Mouse (Mus musculus): Measurements from ENCODE around the gene Riok1. TPM values are rescaled to one million over a fixed set of nuclear protein-coding genes. Genes with fewer than 3 reads are reported as not detected.
A peak's percentile ranks its signal among the peaks of the same experiment; 100 is the strongest.

Gene Riok1
- total and polyA plus RNA-seq, 2 experiments: 8.0 to 15.9 TPM

GRCm38 (mm10) chr13:38089871-38090270 lies 53.1 kb downstream of the Riok1 start:
- peak overlapping the region; percentile 31 for H3K27ac ChIP-seq (replicated peaks; ENCODE audit: insufficient read depth, low read depth, low read length)
- H3K4me3 ChIP-seq (ENCODE audit: insufficient read depth, low read depth, low read length): no peak overlapping the region
- no peaks in the 10 kb centered on the region for H3K27me3 ChIP-seq (ENCODE audit: control insufficient read depth, insufficient read depth, low read length)
- TF ChIP-seq CTCF (IDR thresholded peaks at IDR 0.05; ENCODE audit: low read depth, low read length) (no peak), POLR2A (IDR thresholded peaks at IDR 0.05; ENCODE audit: extremely low read depth, insufficient read depth, low read length) (no peak)
- DNase-seq (ENCODE audit: extremely low read depth, low read depth, low spot score): peak; percentile 98
- no peaks in the 10 kb centered on the region for H3K36me3 ChIP-seq (ENCODE audit: control insufficient read depth, insufficient read depth, low read length)
- WGBS: 14% methylated on average over 4 of the region's 4 CpGs
- H3K9ac ChIP-seq (ENCODE audit: low read depth, low read length): no peak overlapping the region
- H3K4me1 ChIP-seq (ENCODE audit: control insufficient read depth, insufficient read depth, low read length): peaks cover 23% of the 10 kb centered on the region
- H3K79me2 ChIP-seq (ENCODE audit: control insufficient read depth, insufficient read depth, low read length): no peaks in the 10 kb centered on the region

- Histone ChIP-seq H3K9ac (ENCODE audit: low read depth, low read length) (no peak overlapping the region), H3K27me3 (ENCODE audit: control insufficient read depth, insufficient read depth, low read length) (no peaks in the 10 kb centered on the region), H3K4me1 (ENCODE audit: control insufficient read depth, insufficient read depth, low read length) (no peaks in the 10 kb centered on the region), H3K27ac (replicated peaks; ENCODE audit: insufficient read depth, low read depth, low read length) (no peak overlapping the region), H3K36me3 (ENCODE audit: control insufficient read depth, insufficient read depth, low read length) (no peaks in the 10 kb centered on the region), H3K79me2 (ENCODE audit: control insufficient read depth, insufficient read depth, low read length) (no peaks in the 10 kb centered on the region), H3K4me3 (ENCODE audit: insufficient read depth, low read depth, low read length) (no peak overlapping the region)
- TF ChIP-seq CTCF (IDR thresholded peaks at IDR 0.05; ENCODE audit: low read depth, low read length) (no peak), POLR2A (IDR thresholded peaks at IDR 0.05; ENCODE audit: extremely low read depth, insufficient read depth, low read length) (no peak)
- DNase-seq (ENCODE audit: extremely low read depth, low read depth, low spot score): no peak
- 86% methylated on average over 4 of the region's 4 CpGs for WGBS
Observed at GRCm38 (mm10) chr13:38096207-38096606, 59.4 kb downstream of the Riok1 start.

GRCm38 (mm10) chr13:38103406-38103805 lies 66.6 kb downstream of the Riok1 start:
- Histone ChIP-seq H3K4me3 (ENCODE audit: insufficient read depth, low read depth, low read length) (no peak overlapping the region), H3K36me3 (ENCODE audit: control insufficient read depth, insufficient read depth, low read length) (no peaks in the 10 kb centered on the region), H3K4me1 (ENCODE audit: control insufficient read depth, insufficient read depth, low read length) (no peaks in the 10 kb centered on the region), H3K79me2 (ENCODE audit: control insufficient read depth, insufficient read depth, low read length) (no peaks in the 10 kb centered on the region), H3K27ac (replicated peaks; ENCODE audit: insufficient read depth, low read depth, low read length) (no peak overlapping the region), H3K9ac (ENCODE audit: low read depth, low read length) (no peak overlapping the region), H3K27me3 (ENCODE audit: control insufficient read depth, insufficient read depth, low read length) (no peaks in the 10 kb centered on the region)
- WGBS: 87% methylated on average over 4 of the region's 4 CpGs
- no peak for DNase-seq (ENCODE audit: extremely low read depth, low read depth, low spot score)
- no peak for TF ChIP-seq POLR2A (IDR thresholded peaks at IDR 0.05; ENCODE audit: extremely low read depth, insufficient read depth, low read length)
- TF ChIP-seq CTCF (IDR thresholded peaks at IDR 0.05; ENCODE audit: low read depth, low read length): no peak

GRCm38 (mm10) chr13:38104501-38104900 lies 67.7 kb downstream of the Riok1 start:
- no peaks in the 10 kb centered on the region for H3K4me1 ChIP-seq (ENCODE audit: control insufficient read depth, insufficient read depth, low read length)
- no peak overlapping the region for H3K9ac ChIP-seq (ENCODE audit: low read depth, low read length)
- no peak for DNase-seq (ENCODE audit: extremely low read depth, low read depth, low spot score)
- no peaks in the 10 kb centered on the region for H3K27me3 ChIP-seq (ENCODE audit: control insufficient read depth, insufficient read depth, low read length)
- H3K27ac ChIP-seq (replicated peaks; ENCODE audit: insufficient read depth, low read depth, low read length): no peak overlapping the region
- WGBS: 92% methylated on average over 10 of the region's 10 CpGs
- no peak overlapping the region for H3K4me3 ChIP-seq (ENCODE audit: insufficient read depth, low read depth, low read length)
- TF ChIP-seq CTCF (IDR thresholded peaks at IDR 0.05; ENCODE audit: low read depth, low read length): no peak
- TF ChIP-seq POLR2A (IDR thresholded peaks at IDR 0.05; ENCODE audit: extremely low read depth, insufficient read depth, low read length): no peak
- H3K36me3 ChIP-seq (ENCODE audit: control insufficient read depth, insufficient read depth, low read length): no peaks in the 10 kb centered on the region
- no peaks in the 10 kb centered on the region for H3K79me2 ChIP-seq (ENCODE audit: control insufficient read depth, insufficient read depth, low read length)

- no peak overlapping the region for H3K9ac ChIP-seq (ENCODE audit: low read depth, low read length)
- no peak for DNase-seq (ENCODE audit: extremely low read depth, low read depth, low spot score)
- 93% methylated on average over 9 of the region's 9 CpGs for WGBS
Observed at GRCm38 (mm10) chr13:38109081-38109480, 72.3 kb downstream of the Riok1 start.

More at GRCm38 (mm10) chr13:38109081-38109480, 72.3 kb downstream of the Riok1 start:
- Histone ChIP-seq H3K36me3 (ENCODE audit: control insufficient read depth, insufficient read depth, low read length) (no peaks in the 10 kb centered on the region), H3K27ac (replicated peaks; ENCODE audit: insufficient read depth, low read depth, low read length) (no peak overlapping the region), H3K4me3 (ENCODE audit: insufficient read depth, low read depth, low read length) (no peak overlapping the region), H3K79me2 (ENCODE audit: control insufficient read depth, insufficient read depth, low read length) (no peaks in the 10 kb centered on the region), H3K4me1 (ENCODE audit: control insufficient read depth, insufficient read depth, low read length) (no peaks in the 10 kb centered on the region), H3K27me3 (ENCODE audit: control insufficient read depth, insufficient read depth, low read length) (no peaks in the 10 kb centered on the region)
- no peak for TF ChIP-seq CTCF (IDR thresholded peaks at IDR 0.05; ENCODE audit: low read depth, low read length)

Other genes starting within 250 kb of the Riok1 start
- 24.2 and 25.6 TPM in 2 replicates for gene Ssr1, start 42.8 kb upstream of the Riok1 start, total RNA-seq (2014; rRNA removed)
- gene Ssr1, start 42.8 kb upstream of the Riok1 start, polyA plus RNA-seq (2012; rRNA removed): 5.9 and 6.9 TPM in 2 replicates
- gene Cage1, start 74 bp downstream of the Riok1 start, total RNA-seq (2014; rRNA removed): 0.54 and 0.55 TPM in 2 replicates
- 0.06 and 0.17 TPM in 2 replicates for gene Cage1, start 74 bp downstream of the Riok1 start, polyA plus RNA-seq (2012; rRNA removed)
- gene Dsp, start 114.3 kb downstream of the Riok1 start, total RNA-seq (2014; rRNA removed): 20.1 and 23.9 TPM in 2 replicates
- gene Dsp, start 114.3 kb downstream of the Riok1 start, polyA plus RNA-seq (2012; rRNA removed): 5.8 and 7.0 TPM in 2 replicates
- 17.7 TPM in 2 replicates for gene Snrnp48, start 167.9 kb downstream of the Riok1 start, total RNA-seq (2014; rRNA removed)
- gene Snrnp48, start 167.9 kb downstream of the Riok1 start, polyA plus RNA-seq (2012; rRNA removed): 12.8 and 15.8 TPM in 2 replicates

Measured in liver, adult 2 months (tissue).